Mouse (Mus musculus): ENCODE results near the gene Ush1g. TPM values are rescaled to one million over a fixed set of nuclear protein-coding genes. Genes with fewer than 3 reads are reported as not detected.

The Ush1g gene
- total and polyA plus RNA-seq, 3 experiments: not detected

GRCm38 (mm10) chr11:115275509-115275908 is 46.3 kb downstream of the Ush1g start (continued):
- TF ChIP-seq SMC3 (IDR thresholded peaks at IDR 0.05; ENCODE audit: low read depth, low read length): no peak

GRCm38 (mm10) chr11:115274771-115275170 is 47.1 kb downstream of the Ush1g start:
- no peak overlapping the region for H3K9ac ChIP-seq (ENCODE audit: control insufficient read depth, low read depth, low read length, poor library complexity, severe bottlenecking)
- peaks cover 6% of the 10 kb centered on the region; the same call in 1 of the 2 replicates for H3K79me2 ChIP-seq (ENCODE audit: control insufficient read depth, insufficient read depth, low read length, poor library complexity)
- H3K4me1 ChIP-seq (ENCODE audit: control insufficient read depth in 1 of 2, insufficient read depth in 2 of 2, low read length in 2 of 2): peaks cover 10 to 20% of the 10 kb centered on the region in 2 experiments
- TF ChIP-seq MAFK (IDR thresholded peaks at IDR 0.05; ENCODE audit: borderline replicate concordance, low read depth, low read length) (no peak), GATA1 (IDR thresholded peaks at IDR 0.05; ENCODE audit: low read depth, low read length) (no peak), POLR2AphosphoS2 (IDR thresholded peaks at IDR 0.05; ENCODE audit: low read length) (no peak), ELF1 (IDR thresholded peaks at IDR 0.05; ENCODE audit: low read depth, low read length) (no peak)
- DNase-seq (ENCODE audit: low read depth, low spot score): no peak
- no peak overlapping the region for H3K27ac ChIP-seq (ENCODE audit: control insufficient read depth, low read depth, low read length)
- peaks cover 0 to 16% of the 10 kb centered on the region in 2 experiments; a peak in 3 of 4 replicates for H3K36me3 ChIP-seq (ENCODE audit: control insufficient read depth in 1 of 2, insufficient read depth in 2 of 2, low read length in 2 of 2)
- H3K27me3 ChIP-seq (ENCODE audit: control insufficient read depth in 1 of 2, insufficient read depth in 2 of 2, low read length in 2 of 2): no peaks in the 10 kb centered on the region
- H3K9me3 ChIP-seq (replicated peaks; ENCODE audit: insufficient read depth, low read length): no peaks in the 10 kb centered on the region
- no peak overlapping the region for H3K4me3 ChIP-seq (ENCODE audit: control insufficient read depth in 1 of 2, insufficient read depth in 1 of 2, low read depth in 2 of 2, low read length in 2 of 2)

- no peaks in the 10 kb centered on the region for H3K27me3 ChIP-seq (ENCODE audit: control insufficient read depth in 1 of 2, insufficient read depth in 2 of 2, low read length in 2 of 2)
- TF ChIP-seq E2F4 (IDR thresholded peaks at IDR 0.05; ENCODE audit: borderline replicate concordance, low read depth, low read length) (no peak), ZNF384 (IDR thresholded peaks at IDR 0.05; ENCODE audit: low read depth, low read length) (no peak), ZMIZ1 (IDR thresholded peaks at IDR 0.05; ENCODE audit: low read depth, low read length) (no peak), BHLHE40 (IDR thresholded peaks at IDR 0.05; ENCODE audit: borderline replicate concordance, low read depth, low read length) (no peak), CHD1 (IDR thresholded peaks at IDR 0.05; ENCODE audit: low read depth, low read length) (no peak), JUND (IDR thresholded peaks at IDR 0.05; ENCODE audit: low read depth, low read length) (no peak), MYC (IDR thresholded peaks at IDR 0.05; ENCODE audit: low read depth, low read length) (no peak)
- no peak overlapping the region for H3K9ac ChIP-seq (ENCODE audit: control insufficient read depth, low read depth, low read length, poor library complexity, severe bottlenecking)
- no peaks in the 10 kb centered on the region for H3K9me3 ChIP-seq (replicated peaks; ENCODE audit: insufficient read depth, low read length)
- peaks cover 7 to 20% of the 10 kb centered on the region in 2 experiments for H3K4me1 ChIP-seq (ENCODE audit: control insufficient read depth in 1 of 2, insufficient read depth in 2 of 2, low read length in 2 of 2)
- H3K36me3 ChIP-seq (ENCODE audit: control insufficient read depth in 1 of 2, insufficient read depth in 2 of 2, low read length in 2 of 2): peaks cover 0 to 16% of the 10 kb centered on the region in 2 experiments; a peak in 3 of 4 replicates
- no peak for DNase-seq (ENCODE audit: low read depth, low spot score)
- H3K27ac ChIP-seq (ENCODE audit: control insufficient read depth, low read depth, low read length): no peak overlapping the region
- peaks cover 6% of the 10 kb centered on the region; the same call in 1 of the 2 replicates for H3K79me2 ChIP-seq (ENCODE audit: control insufficient read depth, insufficient read depth, low read length, poor library complexity)
- H3K4me3 ChIP-seq (ENCODE audit: control insufficient read depth in 1 of 2, insufficient read depth in 1 of 2, low read depth in 2 of 2, low read length in 2 of 2): no peak overlapping the region
Measured at GRCm38 (mm10) chr11:115274178-115274577, 47.7 kb downstream of the Ush1g start.

- no peak overlapping the region for H3K4me3 ChIP-seq (ENCODE audit: control insufficient read depth in 1 of 2, insufficient read depth in 1 of 2, low read depth in 2 of 2, low read length in 2 of 2)
- H3K9ac ChIP-seq (ENCODE audit: control insufficient read depth, low read depth, low read length, poor library complexity, severe bottlenecking): no peak overlapping the region
- no peaks in the 10 kb centered on the region for H3K27me3 ChIP-seq (ENCODE audit: control insufficient read depth in 1 of 2, insufficient read depth in 2 of 2, low read length in 2 of 2)
Measured at GRCm38 (mm10) chr11:115273735-115274134, 48.1 kb downstream of the Ush1g start.

More at GRCm38 (mm10) chr11:115273735-115274134, 48.1 kb downstream of the Ush1g start:
- H3K27ac ChIP-seq (ENCODE audit: control insufficient read depth, low read depth, low read length): no peak overlapping the region
- peaks cover 7 to 20% of the 10 kb centered on the region in 2 experiments for H3K4me1 ChIP-seq (ENCODE audit: control insufficient read depth in 1 of 2, insufficient read depth in 2 of 2, low read length in 2 of 2)
- no peaks in the 10 kb centered on the region for H3K9me3 ChIP-seq (replicated peaks; ENCODE audit: insufficient read depth, low read length)
- TF ChIP-seq MAFK (IDR thresholded peaks at IDR 0.05; ENCODE audit: borderline replicate concordance, low read depth, low read length) (no peak), BHLHE40 (IDR thresholded peaks at IDR 0.05; ENCODE audit: borderline replicate concordance, low read depth, low read length) (no peak), MEF2A (IDR thresholded peaks at IDR 0.05; ENCODE audit: extremely low read depth, insufficient replicate concordance, low read depth, low read length, poor library complexity, severe bottlenecking) (no peak), RAD21 (IDR thresholded peaks at IDR 0.05; ENCODE audit: low read depth, low read length) (no peak), RCOR1 (IDR thresholded peaks at IDR 0.05; ENCODE audit: low read depth, low read length) (no peak), USF2 (IDR thresholded peaks at IDR 0.05; ENCODE audit: borderline replicate concordance in 1 of 2, insufficient read depth in 1 of 2, low read depth in 1 of 2, low read length in 2 of 2) (no peak), TBP (IDR thresholded peaks at IDR 0.05; ENCODE audit: low read depth, low read length) (no peak), MAX (IDR thresholded peaks at IDR 0.05; ENCODE audit: low read length) (no peak)
- DNase-seq (ENCODE audit: low read depth, low spot score): no peak
- H3K79me2 ChIP-seq (ENCODE audit: control insufficient read depth, insufficient read depth, low read length, poor library complexity): peaks cover 6% of the 10 kb centered on the region; the same call in 1 of the 2 replicates
- H3K36me3 ChIP-seq (ENCODE audit: control insufficient read depth in 1 of 2, insufficient read depth in 2 of 2, low read length in 2 of 2): peaks cover 0 to 16% of the 10 kb centered on the region in 2 experiments; a peak in 3 of 4 replicates

Data from MEL (cell line).